Comparison of ENCODE assay signal across 13 mouse cellular contexts in genomic region chr10:62656711-62657110, GRCm38 (mm10).
"Had no signal": no experiment of that assay in that cellular context is flagged by ENCODE, and none has a peak within 500 bp of the region (broad histone marks: within the 10 kb centered on the region; RNA-seq: fewer than 3 reads in every experiment).

No protein-coding gene starts in this region.

- H3K4me3 ChIP-seq: layer of hippocampus, adult 2 months; liver, embryonic 13.5 days had no signal

- H3K27me3 ChIP-seq: liver, embryonic 13.5 days had no signal

- H3K27ac ChIP-seq: kidney, postnatal 0 days; layer of hippocampus, adult 2 months; liver, embryonic 13.5 days had no signal

- H3K9ac ChIP-seq: liver, embryonic 13.5 days had no signal

- H3K36me3 ChIP-seq: liver, embryonic 13.5 days had no signal

- H3K4me2 ChIP-seq: liver, embryonic 13.5 days; midbrain, embryonic 11.5 days had no signal

- H3K9me3 ChIP-seq: liver, embryonic 13.5 days had no signal

- DNase-seq: kidney, postnatal 25 days; layer of hippocampus, adult 9-11 months; liver, embryonic 13.5 days; lung, adult 2 months; lung, postnatal 14 days; lung, postnatal 4 days; midbrain, embryonic 14.5 days; thymus, adult 18-20 months; thymus, postnatal 14 days; thymus, postnatal 4 days had no signal
